Comparison of ENCODE assay signal across 10 mouse cellular contexts in the genomic region with DNA sequence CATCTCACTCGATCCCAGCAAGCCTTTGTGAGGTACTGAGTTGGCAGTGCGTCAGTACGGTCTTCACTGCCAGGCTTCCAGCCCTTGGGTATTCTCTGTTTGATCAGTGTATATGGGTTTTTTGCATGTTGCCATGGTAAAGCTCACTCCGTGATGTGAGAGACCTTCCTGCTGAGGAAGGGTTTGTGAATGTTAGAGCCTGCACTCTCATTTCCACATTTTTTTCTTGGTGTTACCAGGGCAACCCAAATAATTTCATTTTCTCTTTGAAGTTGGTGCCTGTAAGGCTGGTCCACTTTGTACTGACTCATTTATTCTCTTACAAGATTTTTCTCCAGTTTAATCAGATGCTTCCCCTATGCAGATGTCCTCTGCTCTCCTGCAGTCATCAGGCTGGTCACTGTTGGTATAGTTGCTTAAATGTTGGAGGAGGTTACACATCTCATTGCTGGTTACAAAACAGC. TPM values are rescaled to one million over a fixed set of nuclear protein-coding genes. Genes with fewer than 3 reads are reported as not detected.
DNase-seq lines count a peak whose midpoint lies in the region; ATAC-seq and TF ChIP-seq lines count a peak whose summit lies in the region.
"Had no signal": no experiment of that assay in that cellular context is flagged by ENCODE, and none has a peak within 500 bp of the region (broad histone marks: within the 10 kb centered on the region; RNA-seq: fewer than 3 reads in every experiment).

No protein-coding gene starts in this region.

- H3K4me3 ChIP-seq in forebrain, embryonic 14.5 days (ENCODE audit: low read depth, low read length): no peak overlapping the region
- no peak overlapping the region for H3K4me3 ChIP-seq in small intestine, adult 2 months (ENCODE audit: low read depth, low read length)
- no peak overlapping the region for H3K4me3 ChIP-seq in intestine, embryonic 16.5 days (ENCODE audit: low read length)
- H3K4me3 ChIP-seq: limb, embryonic 12.5 days had no signal

- no peaks in the 10 kb centered on the region for H3K36me3 ChIP-seq in forebrain, embryonic 14.5 days (ENCODE audit: control insufficient read depth, insufficient read depth, low read length)
- no peaks in the 10 kb centered on the region for H3K36me3 ChIP-seq in small intestine, adult 2 months (ENCODE audit: control insufficient read depth, insufficient read depth, low read length)
- no peaks in the 10 kb centered on the region for H3K36me3 ChIP-seq in intestine, embryonic 16.5 days (ENCODE audit: control insufficient read depth, insufficient read depth, low read length)

- no peak overlapping the region for H3K4me2 ChIP-seq in forebrain, embryonic 14.5 days (ENCODE audit: low read length)
- H3K4me2 ChIP-seq in intestine, embryonic 16.5 days (ENCODE audit: low read depth, low read length): no peak overlapping the region
- H3K4me2 ChIP-seq: limb, embryonic 12.5 days had no signal

- H3K27ac ChIP-seq in forebrain, embryonic 14.5 days (ENCODE audit: low read depth, low read length): no peak overlapping the region
- peak overlapping the region; percentile 38; the same call in 1 of the 2 replicates for H3K27ac ChIP-seq in small intestine, adult 2 months (ENCODE audit: insufficient read depth, low read depth, low read length)
- no peak overlapping the region for H3K27ac ChIP-seq in intestine, embryonic 16.5 days (ENCODE audit: low read length)
- H3K27ac ChIP-seq: limb, embryonic 12.5 days had no signal

- no peak for TF ChIP-seq POLR2A in small intestine, adult 2 months (IDR thresholded peaks at IDR 0.05; ENCODE audit: low read depth, low read length)

- ATAC-seq in forebrain, embryonic 14.5 days: peak; percentile 66
- ATAC-seq in megakaryocyte, adult 5-6 weeks (ENCODE audit: poor library complexity, severe bottlenecking): peak; percentile 64
- ATAC-seq in intestine, embryonic 16.5 days: no peak

- WGBS in forebrain, embryonic 14.5 days: 43% methylated on average over 4 of the region's 4 CpGs
- WGBS in small intestine, adult 2 months: 83% methylated on average over 4 of the region's 4 CpGs
- 69% methylated on average over 4 of the region's 4 CpGs for WGBS in intestine, embryonic 16.5 days

- H3K27me3 ChIP-seq in forebrain, embryonic 14.5 days (replicated peaks; ENCODE audit: control insufficient read depth, insufficient read depth, low read length): no peaks in the 10 kb centered on the region
- H3K27me3 ChIP-seq in small intestine, adult 2 months (ENCODE audit: control insufficient read depth, insufficient read depth, low read length): no peaks in the 10 kb centered on the region
- no peaks in the 10 kb centered on the region for H3K27me3 ChIP-seq in intestine, embryonic 16.5 days (replicated peaks; ENCODE audit: control insufficient read depth, insufficient read depth, low read length)
- H3K27me3 ChIP-seq: limb, embryonic 12.5 days had no signal

- peak; percentile 39 for DNase-seq in lung, postnatal 36 days
- no peak for DNase-seq in lung, adult 18-20 months
- DNase-seq in forebrain, embryonic 14.5 days (ENCODE audit: low spot score): peak; percentile 68
- DNase-seq in adipocyte (ENCODE audit: low spot score): no peak
- DNase-seq in T-cell, adult 2 months (ENCODE audit: low spot score): no peak
- DNase-seq: thymus, adult 2 months had no signal

- H3K9me3 ChIP-seq in forebrain, embryonic 14.5 days (replicated peaks; ENCODE audit: control insufficient read depth, low read length): no peaks in the 10 kb centered on the region
- no peaks in the 10 kb centered on the region for H3K9me3 ChIP-seq in intestine, embryonic 16.5 days (ENCODE audit: control insufficient read depth, low read length)
- H3K9me3 ChIP-seq: limb, embryonic 12.5 days had no signal

- no peaks in the 10 kb centered on the region for H3K4me1 ChIP-seq in forebrain, embryonic 14.5 days (ENCODE audit: control insufficient read depth, insufficient read depth, low read length)
- H3K4me1 ChIP-seq in small intestine, adult 2 months (ENCODE audit: control insufficient read depth, insufficient read depth, insufficient read length, low read length): no peaks in the 10 kb centered on the region
- H3K4me1 ChIP-seq in intestine, embryonic 16.5 days (ENCODE audit: control insufficient read depth, insufficient read depth, low read length): no peaks in the 10 kb centered on the region
- H3K4me1 ChIP-seq: limb, embryonic 12.5 days had no signal

- H3K9ac ChIP-seq in forebrain, embryonic 14.5 days (ENCODE audit: low read length): no peak overlapping the region
- no peak overlapping the region for H3K9ac ChIP-seq in intestine, embryonic 16.5 days (ENCODE audit: low read depth, low read length)
- H3K9ac ChIP-seq: limb, embryonic 12.5 days had no signal

- no peak for TF ChIP-seq CTCF in small intestine, adult 2 months (IDR thresholded peaks at IDR 0.05; ENCODE audit: extremely low read depth, insufficient read length, insufficient replicate concordance, low read depth, low read length)

RNA-seq across cellular contexts. Expression of gene Lrrc8c, which starts 38.6 kb away (rescaled TPM):
- 8.6 and 10.2 TPM in 2 replicates for polyA plus RNA-seq in forebrain, embryonic 14.5 days (2014; fragmentation: Nextera tagmentation; extraction: Ambion mirVana)
- 51.2 and 57.7 TPM in 2 replicates for total RNA-seq in megakaryocyte, adult 5-6 weeks (2015)
- 9.7 and 12.2 TPM in 2 replicates for total RNA-seq in megakaryocyte, adult 5-6 weeks (2017)
- polyA plus RNA-seq in small intestine, adult 2 months (2012; rRNA removed): 5.1 and 7.6 TPM in 2 replicates
- polyA plus RNA-seq in intestine, embryonic 16.5 days (2015; fragmentation: Nextera tagmentation; extraction: Ambion mirVana): 12.0 and 12.4 TPM in 2 replicates

Comparison
In these comparisons a context has a peak if more than half of its experiments do, and no peak if none do; other contexts are left out.
1. DNase-seq: peak in lung, postnatal 36 days (single experiment) and forebrain, embryonic 14.5 days (single experiment); none in lung, adult 18-20 months (0 of 2), adipocyte (single experiment) and T-cell, adult 2 months (single experiment).